Mouse (Mus musculus) limb, embryonic 11.5 days (tissue): ENCODE measurements at regions not wholly inside any gene's neighbourhood (a gene's known extent, or its start where the extent isn't known, plus 50 kb on each side); places are given as distances from the start of the nearest gene placed in this dataset.

Experiments
- ATAC-seq: fragments of 200-750 bp; cut with Nextera tagmentation; 2 replicates; pipeline ENCODE4 v1.8.0; 2017; ENCODE audit warnings: low read depth; ENCODE audit not compliant: insufficient number of reproducible peaks, low FRiP score, low TSS enrichment
- DNase-seq: peaks from one replicate; pipeline ENCODE4 v3.0.0-alpha.2; 2015; ENCODE audit warnings: low spot score
- H3K27ac ChIP-seq: fragments of 300-500 bp; sonication (generic); replicated peaks from 2 replicates; pipeline ENCODE4 v1.5.1; 2014; ENCODE audit warnings: low read depth, mild to moderate bottlenecking, low read length
- H3K27me3 ChIP-seq: fragments of 300-500 bp; sonication (generic); 2 replicates; pipeline ENCODE4 v1.6.1; 2014; ENCODE audit warnings: mild to moderate bottlenecking, low read length, mixed read lengths; ENCODE audit not compliant: control insufficient read depth, insufficient read depth
- H3K36me3 ChIP-seq: fragments of 300-500 bp; sonication (generic); 2 replicates; pipeline ENCODE4 v1.6.1; 2014; ENCODE audit warnings: mild to moderate bottlenecking, low read length, moderate library complexity, mixed read lengths; ENCODE audit not compliant: control insufficient read depth, insufficient read depth
- H3K4me1 ChIP-seq: fragments of 300-500 bp; sonication (generic); 2 replicates; pipeline ENCODE4 v1.6.1; 2014; ENCODE audit warnings: low read length, mixed read lengths; ENCODE audit not compliant: control insufficient read depth, insufficient read depth
- H3K4me2 ChIP-seq: fragments of 300-500 bp; sonication (generic); 2 replicates; pipeline ENCODE4 v1.6.1; 2014; ENCODE audit warnings: low read depth, mild to moderate bottlenecking, moderate library complexity; ENCODE audit not compliant: severe bottlenecking
- H3K4me3 ChIP-seq: fragments of 300-500 bp; sonication (generic); 2 replicates; pipeline ENCODE4 v1.5.1; 2014; ENCODE audit warnings: low read depth, low read length
- H3K9ac ChIP-seq: fragments of 300-500 bp; sonication (generic); 2 replicates; pipeline ENCODE4 v1.6.1; 2014; ENCODE audit warnings: mild to moderate bottlenecking, low read length
- H3K9me3 ChIP-seq: fragments of 300-500 bp; sonication (generic); 2 replicates; pipeline ENCODE4 v1.6.1; 2016; ENCODE audit warnings: low read length; ENCODE audit not compliant: control insufficient read depth
- WGBS: fragments of 180-500 bp; shearing (Covaris S2); extraction: QIAGEN DNeasy Blood & Tissue Kit; methylation state at CpG from one replicate; pipeline ENCODE4 v1.1.7; 2014; 5-methylcytosine and 5-hydroxymethylcytosine counted together

- ATAC-seq (no peak), DNase-seq (no peak)
- no peaks in the 10 kb centered on the region for H3K4me1 ChIP-seq
- no peak overlapping the region for H3K9ac ChIP-seq
- no peaks in the 10 kb centered on the region for H3K36me3 ChIP-seq
- H3K4me2 ChIP-seq: no peak overlapping the region
- no peak overlapping the region for H3K27ac ChIP-seq
- no peaks in the 10 kb centered on the region for H3K9me3 ChIP-seq
- no peak overlapping the region for H3K4me3 ChIP-seq
- H3K27me3 ChIP-seq: no peaks in the 10 kb centered on the region
- 85% methylated on average over 6 of the region's 6 CpGs for WGBS
Observed at GRCm38 (mm10) chr13:25343309-25343708, 73.0 kb upstream of the Nrsn1 start.

- Histone ChIP-seq H3K9me3 (no peaks in the 10 kb centered on the region), H3K4me3 (no peak overlapping the region), H3K4me1 (no peaks in the 10 kb centered on the region), H3K4me2 (no peak overlapping the region), H3K36me3 (no peaks in the 10 kb centered on the region), H3K27ac (no peak overlapping the region), H3K27me3 (no peaks in the 10 kb centered on the region), H3K9ac (no peak overlapping the region)
- 88% methylated on average over 1 of the region's 1 CpGs for WGBS
- no peak for DNase-seq
- no peak for ATAC-seq
Observed at GRCm38 (mm10) chr13:25341826-25342225, 71.5 kb upstream of the Nrsn1 start.

GRCm38 (mm10) chr13:25333803-25334202 lies 63.5 kb upstream of the Nrsn1 start:
- WGBS: 94% methylated on average over 1 of the region's 1 CpGs
- ATAC-seq: no peak

More at GRCm38 (mm10) chr13:25333803-25334202, 63.5 kb upstream of the Nrsn1 start:
- DNase-seq: no peak
- H3K4me2 ChIP-seq: no peak overlapping the region
- no peaks in the 10 kb centered on the region for H3K4me1 ChIP-seq
- no peaks in the 10 kb centered on the region for H3K9me3 ChIP-seq
- no peaks in the 10 kb centered on the region for H3K27me3 ChIP-seq
- H3K36me3 ChIP-seq: no peaks in the 10 kb centered on the region
- H3K9ac ChIP-seq: no peak overlapping the region
- H3K27ac ChIP-seq: no peak overlapping the region
- no peak overlapping the region for H3K4me3 ChIP-seq
